Mouse (Mus musculus): ENCODE results near the gene Mkrn2.
"Not testable (repeated sequence)": the region's sequence is repeated elsewhere in the genome, so short reads cannot be mapped to it uniquely, and the experiment has no call there.

Mkrn2 gene

DNA sequence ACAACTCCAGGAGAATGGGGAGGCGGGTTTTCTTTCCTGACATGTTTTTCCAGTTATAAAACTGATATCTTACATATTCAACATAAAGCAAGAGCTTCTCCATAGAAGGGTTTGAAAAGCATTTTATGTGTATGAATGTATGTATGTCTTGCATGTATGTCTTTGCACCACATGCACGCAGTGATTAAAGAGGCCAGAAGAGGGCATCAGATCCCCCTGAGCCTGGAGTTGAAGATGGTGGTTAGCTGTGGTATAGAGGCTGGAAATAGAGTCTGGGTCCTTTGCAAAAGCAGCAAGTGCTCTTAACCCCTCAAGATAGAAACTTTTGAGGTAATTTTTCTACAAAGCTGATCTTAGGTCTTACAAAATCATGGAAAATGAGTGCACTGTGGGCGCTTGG, 7.4 kb downstream of the Mkrn2 start:
- no peak for DNase-seq

DNA sequence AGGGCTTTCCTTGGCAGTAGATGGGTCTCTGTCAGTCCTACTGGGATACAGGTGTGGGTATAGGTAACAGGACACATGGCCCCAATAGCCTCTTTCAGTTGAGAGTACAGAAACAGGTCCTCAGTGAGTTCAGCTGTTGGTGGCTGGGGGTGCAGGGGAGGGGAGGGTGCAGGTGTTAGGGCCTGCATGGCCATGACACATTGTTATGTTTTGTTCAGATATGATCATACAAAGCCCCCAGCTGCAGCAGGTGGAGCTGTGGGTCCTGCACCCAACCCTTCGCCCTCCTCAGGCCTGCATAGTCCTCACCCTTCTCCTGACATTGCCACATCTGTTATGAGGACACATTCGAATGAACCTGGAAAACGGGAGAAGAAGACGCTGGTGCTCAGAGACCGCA, 8.6 kb downstream of the Mkrn2 start:
- peak in 1 of 2 experiments; percentile 17 for DNase-seq

DNA sequence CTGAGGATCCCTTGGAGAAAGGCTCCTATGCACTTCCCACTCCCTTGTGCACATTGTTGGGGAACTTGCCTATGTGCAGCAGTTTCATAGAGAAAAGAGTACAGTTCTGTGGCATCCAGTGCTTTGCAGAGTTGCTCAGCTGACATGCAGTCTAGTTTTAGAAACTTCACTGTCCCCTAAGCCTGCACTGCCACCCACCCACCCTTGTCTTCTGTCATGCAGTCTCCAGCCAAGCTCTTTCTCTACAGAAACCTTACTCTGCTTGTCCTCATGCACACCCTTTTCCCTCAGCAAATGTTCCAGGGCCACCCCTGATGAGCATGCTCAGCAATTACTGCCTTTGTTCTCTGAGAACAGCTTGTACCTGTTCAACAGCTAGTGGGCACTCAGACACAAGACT, 12.1 kb downstream of the Mkrn2 start:
- DNase-seq: no peak

DNA sequence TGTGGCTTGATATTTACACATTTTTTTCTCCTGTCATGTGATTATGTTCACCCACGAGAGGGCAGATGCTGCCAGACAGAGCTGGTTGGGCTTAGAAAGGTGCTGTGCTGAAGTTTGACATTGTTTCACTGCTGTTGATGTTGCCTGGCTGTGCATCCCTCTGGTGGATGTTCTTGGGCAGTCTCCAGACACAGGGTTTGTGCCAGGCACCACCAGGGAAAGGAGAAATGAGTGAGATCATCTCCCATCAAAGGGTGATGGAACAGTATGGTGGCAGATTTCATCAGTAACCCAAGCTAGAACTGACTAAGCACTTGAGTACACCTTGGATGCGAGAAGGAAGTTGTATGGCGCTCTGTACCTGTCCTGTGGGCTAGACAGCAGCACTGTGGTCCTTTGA, 14.3 kb downstream of the Mkrn2 start:
- DNase-seq: no peak

DNA sequence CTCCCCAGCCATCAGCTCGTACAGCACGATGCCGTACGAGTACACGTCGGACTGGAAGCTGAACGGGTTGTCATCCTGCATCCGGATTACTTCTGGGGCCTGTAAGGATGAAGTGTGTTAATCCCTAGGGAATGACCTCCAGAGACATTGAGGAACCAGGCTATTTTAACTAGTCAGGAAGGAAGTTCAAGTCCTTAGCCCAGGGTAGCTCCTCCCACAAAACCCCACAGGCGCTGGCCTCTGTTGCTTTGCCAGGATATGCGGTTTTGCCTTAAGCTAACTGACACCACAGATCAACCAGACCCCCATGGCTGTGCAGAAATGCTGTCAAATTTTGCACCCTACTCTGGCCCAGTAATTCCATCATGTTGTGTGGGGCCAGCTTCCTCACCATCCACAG, 18.1 kb downstream of the Mkrn2 start:
- peak; percentile 44 to 60 for DNase-seq

DNA sequence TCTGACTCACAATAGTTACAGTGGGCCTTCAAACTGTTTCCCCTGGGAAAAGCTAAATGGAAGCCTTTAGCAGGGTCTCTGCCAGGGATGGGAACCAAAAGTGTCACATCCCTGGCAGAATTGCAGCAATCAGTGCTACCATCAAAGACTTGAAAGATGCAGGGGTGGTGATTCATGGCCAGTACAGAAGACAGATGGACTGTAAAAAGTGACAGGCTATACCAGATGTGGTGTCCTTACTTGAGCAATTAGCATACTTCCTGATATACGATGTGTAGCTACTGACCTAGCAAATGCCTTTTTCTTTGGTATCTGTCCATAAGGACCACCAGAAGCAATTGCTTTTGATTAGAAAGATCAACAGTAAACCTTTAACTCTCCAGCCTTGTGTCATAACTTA, 19.2 kb downstream of the Mkrn2 start:
- no peak for DNase-seq

DNA sequence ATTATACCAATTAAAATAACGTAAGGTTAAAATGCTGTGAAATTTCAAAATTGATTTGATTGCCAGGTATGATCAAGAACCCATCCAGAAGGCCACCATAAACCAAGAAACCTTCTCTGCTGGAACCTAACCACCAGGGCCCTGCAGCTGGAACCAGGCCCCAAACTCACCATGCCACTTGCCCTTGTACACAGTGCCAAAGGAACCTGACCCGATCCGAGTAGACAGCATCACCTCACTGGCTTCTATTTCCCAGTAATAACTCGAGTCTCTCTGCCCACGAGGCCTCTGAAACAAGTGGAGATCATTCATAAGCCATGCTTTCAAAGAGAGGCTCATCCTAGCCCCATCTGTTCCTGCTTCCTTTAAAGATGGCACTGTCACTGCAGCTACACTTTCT, 24.4 kb downstream of the Mkrn2 start:
- no peak for DNase-seq

DNA sequence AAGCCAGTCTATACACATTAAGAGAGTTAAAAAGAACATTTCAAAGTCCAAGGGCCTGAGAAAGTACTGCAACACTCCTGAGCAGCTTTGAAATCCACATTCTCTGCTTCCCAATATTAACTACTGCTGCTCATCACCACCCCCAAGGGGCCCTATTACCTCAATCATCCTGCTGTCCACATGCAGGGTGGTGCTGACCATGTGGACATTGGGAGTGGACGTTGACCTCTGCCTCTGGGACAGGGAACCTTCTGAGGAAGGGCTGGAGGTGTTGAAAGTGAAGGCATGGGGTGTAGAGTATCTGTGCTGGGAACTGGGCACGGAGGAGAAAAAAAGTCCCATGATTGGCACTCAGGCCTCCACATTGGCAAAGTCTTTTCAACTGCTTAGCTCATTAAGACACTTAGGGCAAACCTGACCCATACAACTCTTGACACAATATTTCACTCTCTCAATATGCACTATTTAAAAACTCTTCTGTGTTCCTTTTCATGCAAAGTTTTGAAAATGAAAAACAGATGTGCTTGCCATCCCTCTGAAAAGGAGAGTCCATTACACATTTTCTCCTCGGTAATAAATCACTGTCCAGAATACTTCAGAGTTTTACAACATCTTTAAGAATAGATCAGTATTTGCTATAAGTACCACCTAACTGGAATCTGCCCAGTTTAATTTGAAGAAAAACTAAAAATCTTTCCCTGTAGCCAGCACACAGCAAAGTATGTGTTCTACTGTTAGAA, 29.5 kb downstream of the Mkrn2 start:
- no peak for DNase-seq

DNA sequence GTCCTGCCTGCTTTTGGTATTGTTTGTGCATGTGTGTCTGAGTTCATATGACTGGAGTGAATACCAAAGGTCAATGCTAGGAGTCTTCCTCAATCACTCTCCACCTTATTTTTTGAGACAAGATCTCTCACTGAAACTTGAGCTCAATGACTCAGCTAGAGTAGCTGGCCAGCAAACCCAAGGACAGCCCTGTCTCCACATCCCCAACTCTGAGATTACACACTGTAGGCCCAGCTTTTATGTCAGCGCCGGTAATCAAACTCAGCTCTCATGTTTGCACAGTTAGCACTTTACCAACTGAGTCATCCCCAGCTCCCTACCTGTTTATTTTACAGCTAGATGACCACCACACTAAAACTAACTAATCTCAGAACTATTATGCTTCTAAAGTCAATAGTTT, 32.3 kb downstream of the Mkrn2 start:
- DNase-seq: no peak

DNA sequence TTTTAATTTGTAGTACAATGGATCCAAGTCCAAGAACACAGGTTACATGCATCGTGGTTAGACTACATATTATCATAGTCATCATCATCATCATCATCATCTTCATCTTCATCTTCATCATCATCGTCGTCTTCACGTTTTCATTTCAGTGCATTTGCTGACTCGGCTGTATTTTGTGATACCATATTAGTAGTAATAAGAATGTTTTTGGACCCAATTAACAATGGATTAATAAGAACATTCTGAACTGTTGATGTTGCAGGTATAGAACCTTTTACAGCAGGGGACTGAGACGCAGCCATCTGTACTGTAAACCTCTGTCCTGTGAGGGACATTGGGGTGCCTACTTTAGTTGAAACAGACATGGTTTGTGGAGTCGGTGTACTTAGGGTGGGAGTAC, 36.5 kb downstream of the Mkrn2 start:
- DNase-seq: not testable (repeated sequence)

DNA sequence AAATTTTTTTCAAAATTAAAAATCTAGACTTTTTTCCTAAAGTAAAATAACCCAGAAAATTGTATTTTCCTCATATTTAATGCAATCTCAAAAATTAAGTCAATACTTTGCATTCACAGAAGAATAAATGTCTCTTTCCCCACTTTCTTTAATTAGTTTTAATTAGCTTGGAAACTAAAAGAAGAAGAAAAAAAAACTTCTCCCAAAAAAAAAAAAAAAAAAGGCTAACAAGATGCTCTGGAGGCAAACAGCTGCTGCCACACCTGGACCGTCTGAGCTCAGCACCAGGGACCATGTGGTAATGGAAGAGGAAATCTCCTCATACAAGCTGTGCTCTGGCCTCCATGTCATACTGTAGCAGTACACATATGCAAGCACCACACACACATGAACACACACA, 41.6 kb downstream of the Mkrn2 start:
- DNase-seq: no peak

DNA sequence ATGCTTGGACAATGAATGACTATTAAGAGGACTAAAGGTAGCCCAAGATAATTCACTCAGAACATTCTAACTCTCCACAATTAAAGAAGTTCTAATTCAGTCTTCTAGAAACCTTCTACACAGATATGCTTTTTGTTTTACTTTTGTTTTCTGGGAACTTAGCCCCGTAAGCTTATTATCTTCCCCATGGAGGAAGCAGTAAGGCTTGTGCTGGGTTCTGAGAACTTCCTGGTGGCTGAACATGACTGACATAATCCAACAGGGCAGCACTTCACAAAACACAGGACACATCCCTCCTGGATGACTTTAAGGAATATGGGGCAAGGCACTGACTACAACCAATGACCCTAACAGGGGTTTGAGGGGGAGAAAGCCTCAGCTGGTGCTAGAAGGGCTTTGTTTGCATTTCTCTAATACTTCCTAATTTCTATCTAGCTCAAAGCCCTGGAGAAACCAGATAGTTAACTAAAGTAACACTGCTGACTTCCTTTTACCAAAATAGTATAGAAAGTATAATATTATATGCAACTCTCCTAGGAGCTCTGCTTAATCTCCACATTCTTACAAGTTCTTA, 48.2 kb downstream of the Mkrn2 start:
- DNase-seq: no peak

DNA sequence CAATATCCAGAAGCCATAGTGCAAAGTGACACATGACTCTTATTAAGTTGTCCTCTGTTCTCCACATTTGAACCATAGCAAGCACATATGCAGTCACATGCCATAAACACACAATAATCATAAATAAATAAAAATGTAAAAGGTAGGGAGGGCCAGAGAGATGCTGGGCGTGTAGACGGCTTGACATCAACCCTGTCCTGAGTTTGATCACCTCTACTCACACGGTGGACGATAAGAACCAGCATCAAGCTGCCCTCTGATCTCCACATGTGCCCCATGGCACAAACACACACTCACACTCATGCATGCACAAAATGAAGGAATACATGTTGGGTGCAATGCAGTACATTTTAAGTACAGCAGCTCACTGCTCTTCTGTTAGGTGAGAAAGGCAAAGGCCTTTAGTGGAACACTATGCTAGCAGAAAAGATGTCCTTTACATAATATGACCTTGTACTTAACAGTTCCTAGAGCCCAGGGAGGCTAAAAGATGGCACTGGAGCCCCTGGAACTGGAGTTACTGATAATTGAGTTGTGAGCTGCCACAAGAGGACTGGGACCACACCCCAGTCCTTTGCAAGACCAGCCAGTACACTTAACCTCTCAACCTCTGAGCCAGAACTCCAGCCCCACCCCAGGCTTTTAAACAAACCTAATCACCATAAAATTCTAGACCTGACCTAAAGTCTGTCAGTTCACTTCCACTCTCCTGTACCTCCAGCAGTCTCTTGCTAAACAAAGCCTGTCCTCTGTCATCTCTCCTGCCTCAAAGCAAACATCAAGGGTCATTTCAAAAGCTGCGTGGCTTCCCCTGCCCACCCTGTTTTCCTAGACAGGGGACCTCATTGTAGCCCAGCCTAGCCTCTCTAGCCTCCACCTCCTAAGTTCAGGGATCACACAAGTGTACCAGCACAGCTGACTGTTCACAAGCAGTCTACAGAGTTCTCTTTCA, 49.0 kb downstream of the Mkrn2 start:
- no peak for DNase-seq

DNA sequence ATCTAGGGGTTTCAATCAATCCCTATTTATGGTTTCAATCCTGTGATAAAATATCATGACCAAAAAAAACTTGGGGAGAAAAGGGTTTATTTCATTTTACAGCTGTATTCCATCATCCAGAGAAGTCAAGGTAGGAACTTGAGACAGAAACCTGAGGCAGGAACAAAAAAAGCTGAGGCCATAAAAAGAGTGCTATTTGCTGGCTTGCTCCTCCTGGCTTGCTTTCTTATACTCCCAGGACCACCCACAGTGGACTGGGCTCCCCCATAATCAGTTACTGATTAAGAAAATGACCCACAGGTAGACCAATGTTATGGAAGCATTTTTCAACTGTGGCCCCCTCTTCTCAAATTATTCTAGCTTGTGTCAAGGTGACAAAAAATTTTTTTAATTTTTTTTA, 50.0 kb downstream of the Mkrn2 start:
- DNase-seq: no peak

DNA sequence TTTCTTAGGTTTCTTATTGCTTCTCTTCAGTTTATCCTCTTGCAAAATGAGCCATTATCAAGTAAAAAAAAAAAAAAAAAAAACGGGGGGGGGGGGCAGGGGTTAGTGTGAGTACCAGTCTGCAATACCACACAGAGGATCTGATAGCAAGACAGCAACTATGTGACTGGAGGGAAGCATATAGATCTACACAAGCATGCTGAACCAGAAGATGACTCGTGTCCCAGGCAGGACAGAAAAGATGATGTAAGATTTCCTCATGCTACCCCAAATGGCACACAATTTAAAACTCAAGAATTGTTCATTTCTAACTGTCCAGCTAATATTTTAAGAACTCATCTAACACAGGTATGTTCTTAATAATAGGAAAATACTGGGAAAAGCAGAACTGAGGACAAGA, 52.2 kb downstream of the Mkrn2 start:
- DNase-seq: no peak

DNA sequence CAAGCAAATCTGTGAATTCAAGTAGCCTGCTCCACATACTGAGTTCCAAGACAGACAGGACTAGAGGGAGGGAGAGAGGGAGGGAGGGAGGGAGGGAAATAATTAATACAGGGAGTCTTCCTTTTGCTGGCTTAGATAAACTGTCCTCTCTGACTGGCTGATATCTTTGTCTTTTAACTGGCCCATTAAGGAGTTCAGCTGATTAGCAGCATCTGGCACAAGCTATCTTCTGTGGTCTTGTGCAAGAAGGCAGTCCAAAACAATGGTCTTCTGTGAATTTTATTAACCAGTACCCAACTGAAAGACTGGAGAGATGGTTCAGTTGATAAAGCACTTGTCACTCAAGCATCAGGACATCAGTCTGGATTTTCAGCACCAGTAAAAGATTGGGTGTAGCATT, 57.1 kb downstream of the Mkrn2 start:
- DNase-seq: no peak

DNA sequence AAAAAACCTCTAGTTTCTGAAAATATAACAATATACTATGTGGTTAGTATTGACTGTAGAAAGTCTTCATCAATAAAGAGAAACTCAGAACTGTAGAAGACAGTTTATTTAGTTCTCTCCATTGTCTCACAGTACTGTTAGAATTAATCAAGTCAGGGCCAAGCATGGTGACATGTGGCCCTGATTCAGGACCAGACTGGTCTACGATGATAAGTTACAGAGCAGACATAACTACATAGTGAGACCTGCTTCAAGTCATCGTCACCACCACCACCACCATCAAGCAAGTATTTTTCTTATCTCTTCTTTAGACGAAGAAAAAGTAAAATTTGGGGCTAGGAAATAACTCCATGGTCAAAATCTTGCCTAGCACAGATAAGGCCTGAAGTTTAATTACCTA, 62.6 kb downstream of the Mkrn2 start:
- no peak for DNase-seq

DNA sequence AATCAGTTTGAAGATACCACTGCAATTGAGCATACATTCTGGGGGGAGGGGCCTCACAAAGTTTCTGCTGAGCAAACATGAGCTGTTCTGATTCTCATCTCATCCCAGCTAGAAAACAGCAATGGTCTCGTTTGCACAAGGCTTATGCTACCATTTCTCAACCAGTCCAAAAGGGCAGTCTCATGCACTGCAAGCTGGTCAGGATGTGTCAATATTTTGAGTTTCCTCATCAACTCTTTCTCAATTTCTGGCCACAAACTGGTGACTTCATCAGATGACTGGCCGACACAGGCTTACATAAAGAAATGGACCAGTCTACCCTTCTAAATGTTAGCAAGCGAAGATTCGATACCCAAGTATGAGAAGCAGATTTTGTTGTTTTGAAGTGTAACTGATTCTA, 64.9 kb downstream of the Mkrn2 start:
- no peak for DNase-seq
